Mouse (Mus musculus): ENCODE results near the gene Macrod1. TPM values are rescaled to one million over a fixed set of nuclear protein-coding genes. Genes with fewer than 3 reads are reported as not detected.
A peak's percentile ranks its signal among the peaks of the same experiment; 100 is the strongest.

Gene Macrod1
- polyA plus RNA-seq, 1 experiment, result 7.6 TPM

- peak overlapping the region; percentile 92 for H3K4me3 ChIP-seq (ENCODE audit: low read depth, low read length)
- no peak for TF ChIP-seq CTCF (IDR thresholded peaks at IDR 0.05; ENCODE audit: low read depth, low read length)
- TF ChIP-seq POLR2A (IDR thresholded peaks at IDR 0.05; ENCODE audit: insufficient read depth, low read length), result no peak
- no peak for TF ChIP-seq EP300 (IDR thresholded peaks at IDR 0.05; ENCODE audit: insufficient read depth, low read depth, low read length)
- H3K36me3 ChIP-seq (ENCODE audit: control insufficient read depth, insufficient read depth, low read length, poor library complexity, severe bottlenecking), result peaks cover 23% of the 10 kb centered on the region
- H3K4me1 ChIP-seq (ENCODE audit: control insufficient read depth, insufficient read depth, low read length), result no peaks in the 10 kb centered on the region
- no peak overlapping the region for H3K27ac ChIP-seq (ENCODE audit: insufficient read depth, low read length)
- H3K9me3 ChIP-seq (replicated peaks; ENCODE audit: control insufficient read depth, insufficient read depth, low read length, poor library complexity, severe bottlenecking), result no peaks in the 10 kb centered on the region
- no peaks in the 10 kb centered on the region for H3K27me3 ChIP-seq (ENCODE audit: control insufficient read depth, insufficient read depth, low read length, poor library complexity, severe bottlenecking)
- H3K9ac ChIP-seq (ENCODE audit: low read depth, poor library complexity, severe bottlenecking), result peak overlapping the region; percentile 95
Measured at GRCm38 (mm10) chr19:7039088-7039720, 17.4 kb upstream of the Macrod1 start.

- H3K4me3 ChIP-seq (ENCODE audit: low read depth, low read length), result peak within 1 kb of the TSS; percentile 92
- peak within 1 kb of the TSS; percentile 62 for H3K27ac ChIP-seq (ENCODE audit: insufficient read depth, low read length)
- H3K36me3 ChIP-seq (ENCODE audit: control insufficient read depth, insufficient read depth, low read length, poor library complexity, severe bottlenecking), result peaks cover 15% of the 10 kb centered on the region
- no peaks in the 10 kb centered on the region for H3K4me1 ChIP-seq (ENCODE audit: control insufficient read depth, insufficient read depth, low read length)
- no peaks in the 10 kb centered on the region for H3K9me3 ChIP-seq (replicated peaks; ENCODE audit: control insufficient read depth, insufficient read depth, low read length, poor library complexity, severe bottlenecking)
- no peaks in the 10 kb centered on the region for H3K27me3 ChIP-seq (ENCODE audit: control insufficient read depth, insufficient read depth, low read length, poor library complexity, severe bottlenecking)
- no peak for TF ChIP-seq CTCF (IDR thresholded peaks at IDR 0.05; ENCODE audit: low read depth, low read length)
- TF ChIP-seq EP300 (IDR thresholded peaks at IDR 0.05; ENCODE audit: insufficient read depth, low read depth, low read length), result no peak
- peak; percentile 93 for TF ChIP-seq POLR2A (IDR thresholded peaks at IDR 0.05; ENCODE audit: insufficient read depth, low read length)
- H3K9ac ChIP-seq (ENCODE audit: low read depth, poor library complexity, severe bottlenecking), result peak within 1 kb of the TSS; percentile 95
Measured at GRCm38 (mm10) chr19:7039841-7040636, 16.6 kb upstream of the Macrod1 start, which contains the start of gene Stip1. TSS of gene Stip1 (minus strand) at chr19:7039967.

- TF ChIP-seq EP300 (IDR thresholded peaks at IDR 0.05; ENCODE audit: insufficient read depth, low read depth, low read length) (no peak), CTCF (IDR thresholded peaks at IDR 0.05; ENCODE audit: low read depth, low read length) (no peak), POLR2A (IDR thresholded peaks at IDR 0.05; ENCODE audit: insufficient read depth, low read length) (no peak)
- Histone ChIP-seq H3K27me3 (ENCODE audit: control insufficient read depth, insufficient read depth, low read length, poor library complexity, severe bottlenecking) (no peaks in the 10 kb centered on the region), H3K9ac (ENCODE audit: low read depth, poor library complexity, severe bottlenecking) (peak overlapping the region; percentile 62), H3K36me3 (ENCODE audit: control insufficient read depth, insufficient read depth, low read length, poor library complexity, severe bottlenecking) (peaks cover 8% of the 10 kb centered on the region), H3K27ac (ENCODE audit: insufficient read depth, low read length) (peak overlapping the region; percentile 62), H3K4me3 (ENCODE audit: low read depth, low read length) (peak overlapping the region; percentile 85), H3K4me1 (ENCODE audit: control insufficient read depth, insufficient read depth, low read length) (no peaks in the 10 kb centered on the region), H3K9me3 (replicated peaks; ENCODE audit: control insufficient read depth, insufficient read depth, low read length, poor library complexity, severe bottlenecking) (no peaks in the 10 kb centered on the region)
Measured at GRCm38 (mm10) chr19:7040637-7041130, 15.9 kb upstream of the Macrod1 start.

GRCm38 (mm10) chr19:7041171-7041570, 15.4 kb upstream of the Macrod1 start:
- Histone ChIP-seq H3K27ac (ENCODE audit: insufficient read depth, low read length) (peak overlapping the region; percentile 62), H3K4me3 (ENCODE audit: low read depth, low read length) (no peak overlapping the region), H3K9ac (ENCODE audit: low read depth, poor library complexity, severe bottlenecking) (peak overlapping the region; percentile 62), H3K4me1 (ENCODE audit: control insufficient read depth, insufficient read depth, low read length) (no peaks in the 10 kb centered on the region), H3K27me3 (ENCODE audit: control insufficient read depth, insufficient read depth, low read length, poor library complexity, severe bottlenecking) (no peaks in the 10 kb centered on the region), H3K36me3 (ENCODE audit: control insufficient read depth, insufficient read depth, low read length, poor library complexity, severe bottlenecking) (peaks cover 6% of the 10 kb centered on the region), H3K9me3 (replicated peaks; ENCODE audit: control insufficient read depth, insufficient read depth, low read length, poor library complexity, severe bottlenecking) (no peaks in the 10 kb centered on the region)
- no peak for TF ChIP-seq EP300 (IDR thresholded peaks at IDR 0.05; ENCODE audit: insufficient read depth, low read depth, low read length)
- no peak for TF ChIP-seq CTCF (IDR thresholded peaks at IDR 0.05; ENCODE audit: low read depth, low read length)
- TF ChIP-seq POLR2A (IDR thresholded peaks at IDR 0.05; ENCODE audit: insufficient read depth, low read length), result no peak

GRCm38 (mm10) chr19:7044279-7044678, 12.3 kb upstream of the Macrod1 start:
- Histone ChIP-seq H3K4me3 (ENCODE audit: low read depth, low read length) (no peak overlapping the region), H3K9me3 (replicated peaks; ENCODE audit: control insufficient read depth, insufficient read depth, low read length, poor library complexity, severe bottlenecking) (no peaks in the 10 kb centered on the region), H3K27ac (ENCODE audit: insufficient read depth, low read length) (no peak overlapping the region), H3K36me3 (ENCODE audit: control insufficient read depth, insufficient read depth, low read length, poor library complexity, severe bottlenecking) (no peaks in the 10 kb centered on the region), H3K4me1 (ENCODE audit: control insufficient read depth, insufficient read depth, low read length) (no peaks in the 10 kb centered on the region), H3K9ac (ENCODE audit: low read depth, poor library complexity, severe bottlenecking) (no peak overlapping the region), H3K27me3 (ENCODE audit: control insufficient read depth, insufficient read depth, low read length, poor library complexity, severe bottlenecking) (no peaks in the 10 kb centered on the region)
- TF ChIP-seq CTCF (IDR thresholded peaks at IDR 0.05; ENCODE audit: low read depth, low read length) (no peak), EP300 (IDR thresholded peaks at IDR 0.05; ENCODE audit: insufficient read depth, low read depth, low read length) (no peak), POLR2A (IDR thresholded peaks at IDR 0.05; ENCODE audit: insufficient read depth, low read length) (no peak)
